Mouse (Mus musculus) hindbrain, embryonic 11.5 days (tissue): ENCODE data around the gene Smyd3. TPM values are rescaled to one million over a fixed set of nuclear protein-coding genes. Genes with fewer than 3 reads are reported as not detected.

Experiments
- ATAC-seq: fragments of 200-750 bp; cut with Nextera tagmentation; 2 replicates; pipeline ENCODE4 v1.8.0; 2017; ENCODE audit warnings: mild to moderate bottlenecking, moderate TSS enrichment, moderate library complexity; ENCODE audit not compliant: low FRiP score
- DNase-seq: peaks from one replicate; pipeline ENCODE4 v3.0.0-alpha.2; 2015; ENCODE audit warnings: low spot score
- H3K27ac ChIP-seq: fragments of 300-500 bp; sonication (generic); 2 replicates; pipeline ENCODE4 v1.5.1; 2014; ENCODE audit warnings: mild to moderate bottlenecking, low read depth, low read length
- H3K27me3 ChIP-seq: fragments of 300-500 bp; sonication (generic); 2 replicates; pipeline ENCODE4 v1.6.1; 2014; ENCODE audit warnings: mild to moderate bottlenecking, low read length, moderate library complexity, mixed read lengths; ENCODE audit not compliant: control insufficient read depth, insufficient read depth
- H3K36me3 ChIP-seq: fragments of 300-500 bp; sonication (generic); 2 replicates; pipeline ENCODE4 v1.6.1; 2014; ENCODE audit warnings: mild to moderate bottlenecking, low read length, moderate library complexity, mixed read lengths; ENCODE audit not compliant: control insufficient read depth, insufficient read depth
- H3K4me1 ChIP-seq: fragments of 300-500 bp; sonication (generic); replicated peaks from 2 replicates; pipeline ENCODE4 v1.6.1; 2014; ENCODE audit warnings: low read length, mixed read lengths; ENCODE audit not compliant: control insufficient read depth, insufficient read depth
- H3K4me2 ChIP-seq: fragments of 300-500 bp; sonication (generic); replicated peaks from 2 replicates; pipeline ENCODE4 v1.6.1; 2014; ENCODE audit warnings: mild to moderate bottlenecking, low read depth, low read length
- H3K4me3 ChIP-seq: fragments of 300-500 bp; sonication (generic); 2 replicates; pipeline ENCODE4 v1.5.1; 2014; ENCODE audit warnings: low read depth, low read length
- H3K9ac ChIP-seq: fragments of 300-500 bp; sonication (generic); 2 replicates; pipeline ENCODE4 v1.6.1; 2014; ENCODE audit warnings: low read depth, low read length
- H3K9me3 ChIP-seq: fragments of 300-500 bp; sonication (generic); 2 replicates; pipeline ENCODE4 v1.6.1; 2016; ENCODE audit warnings: low read length; ENCODE audit not compliant: control insufficient read depth
- WGBS: fragments of 180-500 bp; shearing (Covaris S2); extraction: QIAGEN DNeasy Blood & Tissue Kit; methylation state at CpG from one replicate; pipeline ENCODE4 v1.1.7; 2014; 5-methylcytosine and 5-hydroxymethylcytosine counted together
- polyA plus RNA-seq: library from polyadenylated mRNA; unstranded; fragments of >200 nt; fragmentation: Nextera tagmentation; extraction: Ambion mirVana; gene quantifications from 2 replicates; pipeline ENCODE4 v1.2.1, GENCODE M21; 2014

The Smyd3 gene
- polyA plus RNA-seq, 1 experiment from 2014 or later, result 16.9 TPM

GRCm38 (mm10) chr1:179192781-179193180 lies 325.1 kb downstream of the Smyd3 start:
- Histone ChIP-seq H3K36me3 (no peaks in the 10 kb centered on the region), H3K27me3 (no peaks in the 10 kb centered on the region), H3K9me3 (no peaks in the 10 kb centered on the region), H3K4me3 (no peak overlapping the region), H3K4me1 (no peaks in the 10 kb centered on the region), H3K4me2 (no peak overlapping the region), H3K9ac (no peak overlapping the region), H3K27ac (no peak overlapping the region)
- 87% methylated on average over 11 of the region's 11 CpGs for WGBS
- no peak for ATAC-seq
- no peak for DNase-seq

GRCm38 (mm10) chr1:179190837-179191236 lies 327.0 kb downstream of the Smyd3 start:
- Histone ChIP-seq H3K9ac (no peak overlapping the region), H3K4me1 (no peaks in the 10 kb centered on the region), H3K4me3 (no peak overlapping the region), H3K9me3 (no peaks in the 10 kb centered on the region), H3K27ac (no peak overlapping the region), H3K27me3 (no peaks in the 10 kb centered on the region), H3K36me3 (no peaks in the 10 kb centered on the region), H3K4me2 (no peak overlapping the region)
- ATAC-seq, result no peak
- DNase-seq, result no peak
- 88% methylated on average over 2 of the region's 2 CpGs for WGBS

GRCm38 (mm10) chr1:179187171-179187570 lies 330.7 kb downstream of the Smyd3 start:
- Histone ChIP-seq H3K9ac (no peak overlapping the region), H3K4me1 (no peaks in the 10 kb centered on the region), H3K4me2 (no peak overlapping the region), H3K4me3 (no peak overlapping the region), H3K36me3 (no peaks in the 10 kb centered on the region), H3K27ac (no peak overlapping the region), H3K9me3 (no peaks in the 10 kb centered on the region), H3K27me3 (no peaks in the 10 kb centered on the region)
- WGBS, result 92% methylated on average over 3 of the region's 3 CpGs
- ATAC-seq, result no peak
- DNase-seq, result no peak

GRCm38 (mm10) chr1:179184631-179185030 lies 333.2 kb downstream of the Smyd3 start:
- H3K36me3 ChIP-seq, result no peaks in the 10 kb centered on the region
- DNase-seq (no peak), ATAC-seq (no peak)
- no peak overlapping the region for H3K4me3 ChIP-seq
- H3K27me3 ChIP-seq, result no peaks in the 10 kb centered on the region
- no peaks in the 10 kb centered on the region for H3K4me1 ChIP-seq
- H3K9ac ChIP-seq, result no peak overlapping the region
- no peak overlapping the region for H3K4me2 ChIP-seq
- no peaks in the 10 kb centered on the region for H3K9me3 ChIP-seq
- no peak overlapping the region for H3K27ac ChIP-seq
- 82% methylated on average over 4 of the region's 4 CpGs for WGBS

GRCm38 (mm10) chr1:179183499-179183898 lies 334.3 kb downstream of the Smyd3 start:
- Histone ChIP-seq H3K4me1 (no peaks in the 10 kb centered on the region), H3K4me2 (no peak overlapping the region), H3K36me3 (no peaks in the 10 kb centered on the region), H3K9me3 (no peaks in the 10 kb centered on the region), H3K27ac (no peak overlapping the region), H3K27me3 (no peaks in the 10 kb centered on the region), H3K4me3 (no peak overlapping the region), H3K9ac (no peak overlapping the region)
- no peak for DNase-seq
- ATAC-seq, result no peak
- WGBS, result 86% methylated on average over 6 of the region's 6 CpGs

GRCm38 (mm10) chr1:179180546-179180945 lies 337.3 kb downstream of the Smyd3 start:
- no peak overlapping the region for H3K9ac ChIP-seq
- no peaks in the 10 kb centered on the region for H3K9me3 ChIP-seq
- H3K4me2 ChIP-seq, result no peak overlapping the region
- H3K4me3 ChIP-seq, result no peak overlapping the region
- no peak overlapping the region for H3K27ac ChIP-seq
- DNase-seq, result no peak
- no peaks in the 10 kb centered on the region for H3K27me3 ChIP-seq
- no peak for ATAC-seq
- H3K36me3 ChIP-seq, result no peaks in the 10 kb centered on the region
- 86% methylated on average over 2 of the region's 3 CpGs for WGBS
- H3K4me1 ChIP-seq, result no peaks in the 10 kb centered on the region

- ATAC-seq (no peak), DNase-seq (no peak)
- no peak overlapping the region for H3K27ac ChIP-seq
- H3K9me3 ChIP-seq, result no peaks in the 10 kb centered on the region
- H3K4me2 ChIP-seq, result no peak overlapping the region
- no peak overlapping the region for H3K9ac ChIP-seq
- H3K4me1 ChIP-seq, result no peaks in the 10 kb centered on the region
- H3K4me3 ChIP-seq, result no peak overlapping the region
- H3K36me3 ChIP-seq, result no peaks in the 10 kb centered on the region
- 71% methylated on average over 14 of the region's 14 CpGs for WGBS
- H3K27me3 ChIP-seq, result no peaks in the 10 kb centered on the region
Measured at GRCm38 (mm10) chr1:179176861-179177658, 340.8 kb downstream of the Smyd3 start.

- Histone ChIP-seq H3K4me2 (no peak overlapping the region), H3K4me3 (no peak overlapping the region), H3K27me3 (no peaks in the 10 kb centered on the region), H3K9me3 (no peaks in the 10 kb centered on the region), H3K27ac (no peak overlapping the region), H3K9ac (no peak overlapping the region), H3K4me1 (no peaks in the 10 kb centered on the region), H3K36me3 (no peaks in the 10 kb centered on the region)
- ATAC-seq, result no peak
- DNase-seq, result no peak
- 86% methylated on average over 4 of the region's 4 CpGs for WGBS
Measured at GRCm38 (mm10) chr1:179174241-179174640, 343.6 kb downstream of the Smyd3 start.

- DNase-seq (no peak), ATAC-seq (no peak)
- Histone ChIP-seq H3K4me1 (no peaks in the 10 kb centered on the region), H3K27ac (no peak overlapping the region), H3K9ac (no peak overlapping the region), H3K27me3 (no peaks in the 10 kb centered on the region), H3K36me3 (no peaks in the 10 kb centered on the region), H3K4me3 (no peak overlapping the region), H3K9me3 (no peaks in the 10 kb centered on the region), H3K4me2 (no peak overlapping the region)
- 81% methylated on average over 8 of the region's 8 CpGs for WGBS
Measured at GRCm38 (mm10) chr1:179170555-179170954, 347.3 kb downstream of the Smyd3 start.
